26 mouse cellular contexts compared by ENCODE assay signal in genomic region chr14:14518027-14518426, GRCm38 (mm10).
DNase-seq lines count a peak whose midpoint lies in the region; ATAC-seq and TF ChIP-seq lines count a peak whose summit lies in the region.
"Had no signal": no experiment of that assay in that cellular context is flagged by ENCODE, and none has a peak within 500 bp of the region (broad histone marks: within the 10 kb centered on the region; RNA-seq: fewer than 3 reads in every experiment).

No protein-coding gene starts in this region.

- no peaks in the 10 kb centered on the region for H3K36me3 ChIP-seq in intestine, embryonic 15.5 days
- H3K36me3 ChIP-seq in intestine, postnatal 0 days (ENCODE audit: control insufficient read depth, insufficient read depth): no peaks in the 10 kb centered on the region
- H3K36me3 ChIP-seq in small intestine, adult 2 months (ENCODE audit: control insufficient read depth, insufficient read depth, low read length): no peaks in the 10 kb centered on the region
- H3K36me3 ChIP-seq: embryonic facial prominence, embryonic 13.5 days; embryonic facial prominence, embryonic 15.5 days; forebrain, embryonic 10.5 days; forebrain, embryonic 12.5 days; G1E had no signal

- TF ChIP-seq POLR2A in small intestine, adult 2 months (IDR thresholded peaks at IDR 0.05; ENCODE audit: low read depth, low read length): no peak

- H3K4me2 ChIP-seq in intestine, embryonic 15.5 days (replicated peaks): no peak overlapping the region
- no peak overlapping the region for H3K4me2 ChIP-seq in intestine, postnatal 0 days (replicated peaks; ENCODE audit: low read depth)
- H3K4me2 ChIP-seq: embryonic facial prominence, embryonic 13.5 days; embryonic facial prominence, embryonic 15.5 days; forebrain, embryonic 12.5 days had no signal

- no peaks in the 10 kb centered on the region for H3K27me3 ChIP-seq in intestine, embryonic 15.5 days (replicated peaks)
- no peaks in the 10 kb centered on the region for H3K27me3 ChIP-seq in intestine, postnatal 0 days (replicated peaks; ENCODE audit: control insufficient read depth, insufficient read depth, low read length)
- no peaks in the 10 kb centered on the region for H3K27me3 ChIP-seq in small intestine, adult 2 months (ENCODE audit: control insufficient read depth, insufficient read depth, low read length)
- H3K27me3 ChIP-seq: CH12.LX; embryonic facial prominence, embryonic 13.5 days; embryonic facial prominence, embryonic 15.5 days; forebrain, embryonic 12.5 days; Patski had no signal

- no peaks in the 10 kb centered on the region for H3K9me3 ChIP-seq in intestine, embryonic 15.5 days
- H3K9me3 ChIP-seq in intestine, postnatal 0 days (ENCODE audit: control insufficient read depth): no peaks in the 10 kb centered on the region
- H3K9me3 ChIP-seq: embryonic facial prominence, embryonic 13.5 days; embryonic facial prominence, embryonic 15.5 days; forebrain, embryonic 10.5 days; forebrain, embryonic 12.5 days; G1E had no signal

- no peak for TF ChIP-seq CTCF in intestine, postnatal 0 days (IDR thresholded peaks at IDR 0.05; ENCODE audit: low read depth)
- TF ChIP-seq CTCF in small intestine, adult 2 months (IDR thresholded peaks at IDR 0.05; ENCODE audit: extremely low read depth, insufficient read length, insufficient replicate concordance, low read depth, low read length): no peak

- no peaks in the 10 kb centered on the region for H3K4me1 ChIP-seq in intestine, embryonic 15.5 days (replicated peaks)
- H3K4me1 ChIP-seq in intestine, postnatal 0 days (replicated peaks; ENCODE audit: control insufficient read depth, insufficient read depth, low read length): no peaks in the 10 kb centered on the region
- H3K4me1 ChIP-seq in small intestine, adult 2 months (ENCODE audit: control insufficient read depth, insufficient read depth, insufficient read length, low read length): peaks cover 18% of the 10 kb centered on the region
- H3K4me1 ChIP-seq: embryonic facial prominence, embryonic 15.5 days; forebrain, embryonic 10.5 days; forebrain, embryonic 12.5 days had no signal

- 53% methylated on average over 1 of the region's 1 CpGs for whole genome bisulfite sequencing in intestine, embryonic 15.5 days
- WGBS in intestine, postnatal 0 days: 26% methylated on average over 1 of the region's 1 CpGs
- WGBS in small intestine, adult 2 months: 23% methylated on average over 1 of the region's 1 CpGs

- H3K9ac ChIP-seq in intestine, embryonic 15.5 days: no peak overlapping the region
- H3K9ac ChIP-seq in intestine, postnatal 0 days (ENCODE audit: low read depth, low read length): no peak overlapping the region
- H3K9ac ChIP-seq: embryonic facial prominence, embryonic 13.5 days; embryonic facial prominence, embryonic 15.5 days; forebrain, embryonic 12.5 days had no signal

- H3K4me3 ChIP-seq in intestine, embryonic 15.5 days (replicated peaks): no peak overlapping the region
- H3K4me3 ChIP-seq in intestine, postnatal 0 days (ENCODE audit: low read depth, low read length): no peak overlapping the region
- H3K4me3 ChIP-seq in small intestine, adult 2 months (ENCODE audit: low read depth, low read length): no peak overlapping the region
- H3K4me3 ChIP-seq: embryonic facial prominence, embryonic 13.5 days; embryonic facial prominence, embryonic 15.5 days; erythroblast, embryonic 14.5 days; forebrain, embryonic 10.5 days; forebrain, embryonic 12.5 days had no signal

- peak; percentile 86 for ATAC-seq in intestine, embryonic 15.5 days
- peak; percentile 91 for ATAC-seq in intestine, postnatal 0 days
- ATAC-seq: activated CD4-positive, CD25-positive, alpha-beta regulatory T cell, adult 4 months; CD4-positive, CD25-positive, alpha-beta regulatory T cell, adult 4 months; forebrain, embryonic 14.5 days; forebrain, embryonic 16.5 days had no signal

- no peak for DNase-seq in heart, postnatal 4 days
- DNase-seq in embryo, embryonic 11 days: no peak
- DNase-seq: adrenal gland, adult 8-10 months; adrenal gland, postnatal 14 days; adrenal gland, postnatal 36 days; B cell, adult 2 months; cerebellum, adult 11-12 months; cerebellum, adult 2 months; cerebellum, adult 9-10 months; cerebellum, postnatal 10 days; cerebellum, postnatal 25 days had no signal

- no peak overlapping the region for H3K27ac ChIP-seq in intestine, embryonic 15.5 days
- H3K27ac ChIP-seq in intestine, postnatal 0 days (ENCODE audit: low read depth, low read length): no peak overlapping the region
- peak overlapping the region; percentile 94 for H3K27ac ChIP-seq in small intestine, adult 2 months (ENCODE audit: insufficient read depth, low read depth, low read length)
- H3K27ac ChIP-seq: embryonic facial prominence, embryonic 13.5 days; embryonic facial prominence, embryonic 15.5 days; forebrain, embryonic 10.5 days; forebrain, embryonic 12.5 days had no signal
